7 mouse cellular contexts compared by ENCODE assay signal in the genomic region with DNA sequence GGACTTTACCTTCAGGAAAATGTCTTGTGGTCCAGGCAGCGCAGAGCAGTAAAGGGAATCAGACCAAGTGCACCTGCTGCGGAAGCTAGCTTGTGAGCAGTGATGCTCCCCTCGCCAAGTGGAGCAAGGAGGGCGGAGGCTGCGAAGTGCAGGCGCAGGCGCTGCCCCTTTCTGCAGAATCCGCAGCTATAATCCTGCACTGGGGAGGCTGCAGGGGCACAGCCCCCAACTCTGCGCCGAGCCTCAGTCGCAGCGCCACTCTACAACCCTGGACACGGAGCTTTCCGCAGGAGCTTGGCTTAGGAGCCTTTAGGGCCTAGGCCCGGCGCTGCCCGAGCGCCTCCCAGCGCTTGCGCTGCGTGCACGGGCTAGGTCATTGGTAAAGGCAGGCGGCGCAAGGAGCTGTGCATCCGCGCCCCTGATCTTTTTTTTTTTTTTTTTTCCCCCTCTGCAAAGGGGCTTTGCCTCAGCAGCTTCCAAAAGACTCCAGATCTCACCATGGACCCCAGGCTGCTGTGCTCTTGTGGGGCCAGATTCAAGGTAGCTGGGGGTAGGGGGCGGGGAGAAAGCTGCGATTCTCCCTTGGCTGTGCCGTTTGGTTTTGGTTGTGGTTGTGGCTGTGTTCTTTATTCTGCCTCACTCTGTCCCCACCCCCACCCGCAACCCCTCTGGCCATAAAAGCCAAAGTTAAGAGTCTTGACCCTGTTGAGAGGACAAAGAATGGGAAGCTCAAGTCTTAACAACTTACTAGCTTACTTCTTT. TPM values are rescaled to one million over a fixed set of nuclear protein-coding genes. Genes with fewer than 3 reads are reported as not detected.
DNase-seq lines count a peak whose midpoint lies in the region; ATAC-seq and TF ChIP-seq lines count a peak whose summit lies in the region.

No protein-coding gene starts in this region.

- intact Hi-C loops in gastrocnemius, postnatal 36 days (cut with DNase I): no loop called here

- peak; percentile 96 for ATAC-seq in forebrain, embryonic 12.5 days (ENCODE audit: low FRiP score)
- no peak; the same call in 1 of the 2 replicates for ATAC-seq in kidney, postnatal 0 days (replicated peaks; ENCODE audit: low FRiP score, low read depth)
- no peak for ATAC-seq in liver, embryonic 12.5 days

- 19% methylated on average over 30 of the region's 30 CpGs for WGBS in forebrain, embryonic 12.5 days
- WGBS in kidney, postnatal 0 days: 15% methylated on average over 30 of the region's 30 CpGs
- 9% methylated on average over 30 of the region's 30 CpGs for WGBS in liver, embryonic 12.5 days (ENCODE audit: insufficient replicate concordance)

- H3K4me1 ChIP-seq in forebrain, embryonic 12.5 days: no peaks in the 10 kb centered on the region
- H3K4me1 ChIP-seq in kidney, postnatal 0 days (replicated peaks; ENCODE audit: insufficient read depth, low read length): no peaks in the 10 kb centered on the region
- H3K4me1 ChIP-seq in liver, embryonic 12.5 days: no peaks in the 10 kb centered on the region

- no peaks in the 10 kb centered on the region for H3K27me3 ChIP-seq in forebrain, embryonic 12.5 days
- no peaks in the 10 kb centered on the region for H3K27me3 ChIP-seq in kidney, postnatal 0 days (ENCODE audit: insufficient read depth, low read length)
- peaks cover 12% of the 10 kb centered on the region; the same call in 1 of the 2 replicates for H3K27me3 ChIP-seq in liver, embryonic 12.5 days (replicated peaks)

- peak overlapping the region; percentile 54 for H3K4me2 ChIP-seq in forebrain, embryonic 12.5 days
- peak overlapping the region; percentile 52 for H3K4me2 ChIP-seq in kidney, postnatal 0 days (ENCODE audit: low read length)
- peak overlapping the region; percentile 37 for H3K4me2 ChIP-seq in liver, embryonic 12.5 days

- H3K36me3 ChIP-seq in forebrain, embryonic 12.5 days (replicated peaks): no peaks in the 10 kb centered on the region
- H3K36me3 ChIP-seq in kidney, postnatal 0 days (ENCODE audit: insufficient read depth, low read length): no peaks in the 10 kb centered on the region
- H3K36me3 ChIP-seq in liver, embryonic 12.5 days: no peaks in the 10 kb centered on the region

- peak overlapping the region; percentile 41 for H3K4me3 ChIP-seq in forebrain, embryonic 12.5 days (replicated peaks)
- peak overlapping the region; percentile 17; the same call in 1 of the 2 replicates for H3K4me3 ChIP-seq in kidney, postnatal 0 days (replicated peaks; ENCODE audit: low read depth, low read length)
- no peak overlapping the region for H3K4me3 ChIP-seq in liver, embryonic 12.5 days

- DNase-seq in ZHBTc4 (ENCODE audit: low read depth, low spot score): peak; percentile 72
- DNase-seq in brain, embryonic 18.5 days (ENCODE audit: low read depth, low spot score): peak; percentile 22
- peak; percentile 1 for DNase-seq in kidney, postnatal 0 days (ENCODE audit: low spot score)
- DNase-seq in right cerebral cortex, postnatal 4 days: peak; percentile 49
- DNase-seq in gastrocnemius, postnatal 36 days: no peak

- peak; percentile 33; the same call in 1 of the 2 replicates for TF ChIP-seq CTCF in kidney, postnatal 0 days (IDR thresholded peaks at IDR 0.05; ENCODE audit: low read depth)

- peak overlapping the region; percentile 74 for H3K27ac ChIP-seq in forebrain, embryonic 12.5 days
- no peak overlapping the region for H3K27ac ChIP-seq in kidney, postnatal 0 days
- H3K27ac ChIP-seq in liver, embryonic 12.5 days: no peak overlapping the region

- no peaks in the 10 kb centered on the region for H3K9me3 ChIP-seq in forebrain, embryonic 12.5 days
- no peaks in the 10 kb centered on the region for H3K9me3 ChIP-seq in kidney, postnatal 0 days (replicated peaks; ENCODE audit: low read length)
- no peaks in the 10 kb centered on the region for H3K9me3 ChIP-seq in liver, embryonic 12.5 days (replicated peaks)

- peak overlapping the region; percentile 54 for H3K9ac ChIP-seq in forebrain, embryonic 12.5 days
- H3K9ac ChIP-seq in kidney, postnatal 0 days (ENCODE audit: low read depth, low read length): no peak overlapping the region
- H3K9ac ChIP-seq in liver, embryonic 12.5 days: no peak overlapping the region

RNA-seq across cellular contexts. Expression of gene AU022751, which starts 9.0 kb away (rescaled TPM):
- not detected in 2 replicates for polyA plus RNA-seq in forebrain, embryonic 12.5 days (2016; fragmentation: Nextera tagmentation; extraction: Ambion mirVana)
- not detected in 2 replicates for polyA plus RNA-seq in kidney, postnatal 0 days (2015; fragmentation: Nextera tagmentation; extraction: Ambion mirVana)
- polyA plus RNA-seq in liver, embryonic 12.5 days (2016; fragmentation: Nextera tagmentation; extraction: Ambion mirVana): not detected in 2 replicates
- not detected for total RNA-seq in gastrocnemius, postnatal 36 days (2021)

RNA-seq across cellular contexts. Expression of gene Nudt11, which starts 44.9 kb away (rescaled TPM):
- 12.7 and 12.9 TPM in 2 replicates for polyA plus RNA-seq in forebrain, embryonic 12.5 days (2016; fragmentation: Nextera tagmentation; extraction: Ambion mirVana)
- polyA plus RNA-seq in kidney, postnatal 0 days (2015; fragmentation: Nextera tagmentation; extraction: Ambion mirVana): 3.7 and 4.3 TPM in 2 replicates
- polyA plus RNA-seq in liver, embryonic 12.5 days (2016; fragmentation: Nextera tagmentation; extraction: Ambion mirVana): 0.66 TPM in 2 replicates
- total RNA-seq in gastrocnemius, postnatal 36 days (2021): under 1 TPM; 0.62 to 0.64 TPM

Comparison
In these comparisons a context has a peak if more than half of its experiments do, and no peak if none do; other contexts are left out.
1. DNase-seq: peak in ZHBTc4 (single experiment), brain, embryonic 18.5 days (single experiment), kidney, postnatal 0 days (single experiment) and right cerebral cortex, postnatal 4 days (single experiment); none in gastrocnemius, postnatal 36 days (0 of 2).
2. Peak in every context shown above with its lines, with median percentiles within 50 percentile points of each other: H3K4me2 ChIP-seq.